Mouse (Mus musculus) ES-Bruce4 (cell line): ENCODE data around the gene Ap1m2.

Experiments
- CTCF ChIP-seq: IDR thresholded peaks from one replicate; pipeline ENCODE4 v1.8.1; 2011; ENCODE audit warnings: low read depth, low read length
- EP300 ChIP-seq: IDR thresholded peaks from 2 replicates; pipeline ENCODE4 v1.6.1; 2011; ENCODE audit warnings: low read depth, low read length; ENCODE audit not compliant: insufficient read depth
- POLR2A ChIP-seq: IDR thresholded peaks from one replicate; pipeline ENCODE4 v1.8.1; 2011; ENCODE audit warnings: low read length; ENCODE audit not compliant: insufficient read depth

DNA sequence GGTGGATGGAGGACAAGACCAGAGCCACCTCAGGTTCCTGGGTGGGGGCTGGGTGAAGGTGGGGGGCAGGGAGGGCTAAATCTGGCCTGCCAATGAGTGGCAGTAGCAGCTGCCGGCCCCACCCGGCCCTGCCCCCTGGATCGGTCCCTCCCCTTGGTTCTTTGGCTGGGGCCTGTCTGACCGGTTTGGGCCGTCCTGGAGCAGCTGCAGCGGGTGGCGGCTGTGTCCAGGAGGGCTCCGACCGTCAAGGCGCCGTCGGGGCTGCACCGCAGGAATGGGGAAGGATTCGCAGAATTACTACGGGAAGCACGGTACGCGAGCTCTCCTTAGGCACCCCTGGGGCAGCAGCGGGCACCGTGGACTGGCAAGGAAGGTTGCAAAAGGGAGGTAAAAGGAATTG lies 25.5 kb upstream of the Ap1m2 start:
- TF ChIP-seq CTCF (no peak), POLR2A (no peak), EP300 (peak; percentile 81; the same call in 1 of the 2 replicates)
